Mouse (Mus musculus) CD4-positive, CD25-positive, alpha-beta regulatory T cell, adult 4 months (primary cell): ENCODE data around the gene Pold3. TPM values are rescaled to one million over a fixed set of nuclear protein-coding genes. Genes with fewer than 3 reads are reported as not detected.
"Not testable (repeated sequence)": the region's sequence is repeated elsewhere in the genome, so short reads cannot be mapped to it uniquely, and the experiment has no call there.

Experiments used
- ATAC-seq: one replicate; pipeline ENCODE4 v1.8.0; 2017
- polyA plus RNA-seq, 2 experiments: library from polyadenylated mRNA; unstranded; fragments of 100-300 nt; shearing (Covaris generic); gene quantifications; one replicate each; pipeline ENCODE4 v1.2.1; 2017

The Pold3 gene
- polyA plus RNA-seq, 2 experiments from 2014 or later, result 37.3 to 46.3 TPM

DNA sequence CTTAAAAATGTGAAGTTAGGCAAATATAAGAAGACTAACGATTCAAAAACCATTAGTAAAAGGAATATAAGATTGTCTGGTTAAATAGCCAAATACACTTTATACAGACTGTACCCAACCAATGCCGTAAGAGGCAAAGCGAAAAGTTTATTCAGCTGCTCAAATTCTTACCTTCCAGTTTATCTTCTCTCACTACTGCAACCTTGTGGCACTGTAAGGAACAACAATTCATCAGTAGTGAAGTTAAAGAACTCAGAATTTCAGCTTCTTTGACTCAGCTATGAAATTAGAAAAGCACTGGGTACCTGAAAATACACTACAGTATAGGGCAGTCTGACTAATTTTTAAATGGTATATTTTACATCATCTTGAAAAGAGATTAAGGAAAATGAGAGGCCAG lies 13.0 kb downstream of the Pold3 start:
- no peak for ATAC-seq

DNA sequence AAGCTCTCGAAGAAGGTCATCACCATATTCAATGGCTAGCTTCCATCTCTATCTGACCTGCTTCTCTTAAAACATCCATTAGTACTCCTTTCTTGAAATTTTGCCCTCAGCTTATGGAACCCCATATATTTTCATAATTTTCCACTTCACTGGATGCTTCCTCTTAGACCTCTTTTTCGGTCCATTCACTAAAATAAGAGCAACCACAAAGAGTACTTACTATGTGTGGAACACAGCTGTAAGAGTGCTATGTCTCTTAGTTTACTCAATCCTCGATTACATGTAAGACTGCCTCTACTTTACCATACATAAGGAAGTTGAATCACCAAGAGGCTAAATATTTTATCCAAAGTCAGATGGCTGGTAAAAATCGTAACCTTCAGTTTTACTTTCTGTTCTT lies 16.7 kb downstream of the Pold3 start:
- no peak for ATAC-seq

DNA sequence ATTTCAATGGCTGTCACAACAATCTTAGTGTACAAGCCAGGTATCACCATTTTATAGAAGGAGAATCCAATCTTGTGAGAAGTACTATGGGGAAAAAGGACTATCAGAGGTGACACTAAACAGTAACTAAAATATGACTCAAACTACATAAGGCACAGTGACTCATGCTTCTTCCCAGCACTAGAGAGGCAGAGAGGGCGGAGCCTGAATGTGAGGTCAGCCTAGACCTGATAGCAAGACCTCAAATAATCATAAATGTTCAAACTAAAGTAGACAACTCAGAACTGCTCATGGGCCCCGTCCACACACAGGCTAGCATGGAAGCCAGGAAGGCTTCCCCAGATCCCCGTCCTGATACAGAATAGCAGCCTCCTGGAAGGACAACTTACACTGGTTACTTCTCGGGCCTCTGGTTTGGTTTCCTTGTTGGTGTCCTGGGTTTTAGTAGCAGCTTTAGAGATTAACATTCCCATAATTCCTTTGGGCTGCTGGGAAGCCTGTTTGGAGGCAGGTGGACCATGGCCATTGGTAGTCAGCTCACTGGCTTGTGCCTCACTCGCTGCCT lies 21.3 kb downstream of the Pold3 start:
- no peak for ATAC-seq

DNA sequence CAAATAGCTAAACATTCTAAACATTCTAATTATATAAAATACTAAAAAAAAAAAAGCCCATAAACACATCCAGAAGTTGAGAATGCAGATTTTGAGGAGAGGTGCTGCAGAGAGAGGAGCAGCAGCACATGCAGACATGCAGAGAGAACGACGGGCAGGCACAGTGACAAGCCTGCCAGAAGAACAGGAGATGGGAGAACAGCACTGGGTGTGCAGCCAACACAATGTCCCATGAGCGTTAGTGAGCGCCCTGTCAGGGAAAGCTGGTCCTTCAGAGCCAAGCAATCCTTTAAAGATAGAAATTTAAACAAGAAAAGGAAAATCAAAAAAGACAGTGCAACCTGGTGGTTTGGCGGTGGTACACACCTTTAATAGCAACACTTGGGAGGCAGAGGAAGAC lies 34.5 kb downstream of the Pold3 start:
- no peak for ATAC-seq

DNA sequence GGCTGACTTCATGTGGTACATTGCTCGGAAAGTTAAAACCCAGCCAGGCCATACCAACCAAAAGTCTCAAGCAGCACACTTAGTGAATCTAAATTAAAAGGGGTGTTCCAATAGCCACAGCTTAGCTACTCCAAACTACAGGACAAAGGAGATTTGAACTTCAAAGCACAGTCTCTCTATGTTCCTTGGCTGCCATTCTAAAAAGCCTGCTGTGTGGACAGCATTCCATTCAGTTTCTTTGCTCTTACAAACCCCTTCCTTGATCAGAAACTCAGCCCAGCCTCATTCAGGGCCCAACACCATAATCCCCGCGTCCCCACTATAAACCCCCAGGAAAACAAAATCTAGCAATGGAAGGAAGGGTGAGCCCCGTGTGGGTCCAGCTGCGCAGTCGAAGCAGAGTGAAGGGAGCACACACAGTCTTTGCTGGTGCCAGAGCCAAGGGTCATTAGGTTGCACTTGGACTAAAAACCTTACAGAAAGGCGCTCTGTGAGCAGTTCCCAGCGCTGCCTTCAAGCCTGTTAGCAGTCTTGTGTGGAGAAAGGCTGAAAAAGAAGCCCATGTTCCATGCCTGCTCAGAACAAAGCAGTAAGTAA lies 35.1 kb downstream of the Pold3 start:
- ATAC-seq, result no peak

DNA sequence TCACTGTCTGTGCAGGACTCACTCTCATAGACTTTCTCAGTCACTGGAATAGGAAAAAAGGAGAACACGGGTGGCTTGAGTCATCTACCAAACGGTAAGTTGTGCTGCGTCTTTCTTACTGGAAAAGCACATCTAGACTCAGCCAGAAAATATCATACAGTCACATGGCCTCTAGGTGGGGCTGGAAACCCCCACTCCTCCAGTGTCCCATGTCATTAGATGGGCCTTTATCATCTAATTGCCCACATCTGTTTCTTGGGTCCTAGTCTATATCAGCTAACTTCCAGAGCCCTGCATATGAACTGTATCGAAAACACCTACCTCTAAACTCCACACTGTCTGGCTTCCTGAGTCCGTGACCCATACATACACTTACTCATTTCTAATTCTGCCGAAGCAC lies 37.6 kb downstream of the Pold3 start:
- ATAC-seq, result no peak

DNA sequence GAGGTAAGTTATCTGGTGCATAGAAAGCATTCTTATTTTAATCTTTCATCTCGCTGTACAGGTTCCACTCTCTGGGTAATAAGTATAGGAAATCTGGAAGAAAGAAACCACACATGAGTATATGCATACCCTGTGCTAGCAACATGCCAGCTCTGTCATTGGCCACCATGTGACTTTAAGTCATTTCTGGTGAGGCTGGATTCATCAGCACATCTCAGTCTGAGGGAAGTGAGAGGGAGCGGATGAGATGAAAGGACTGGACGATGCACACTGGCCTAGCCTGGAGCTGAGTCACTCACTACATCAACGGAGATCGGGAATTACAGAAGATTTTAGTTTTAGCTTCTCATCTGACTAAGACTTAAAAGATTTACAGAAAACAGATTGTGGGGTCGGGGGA lies 38.5 kb downstream of the Pold3 start:
- ATAC-seq, result no peak

DNA sequence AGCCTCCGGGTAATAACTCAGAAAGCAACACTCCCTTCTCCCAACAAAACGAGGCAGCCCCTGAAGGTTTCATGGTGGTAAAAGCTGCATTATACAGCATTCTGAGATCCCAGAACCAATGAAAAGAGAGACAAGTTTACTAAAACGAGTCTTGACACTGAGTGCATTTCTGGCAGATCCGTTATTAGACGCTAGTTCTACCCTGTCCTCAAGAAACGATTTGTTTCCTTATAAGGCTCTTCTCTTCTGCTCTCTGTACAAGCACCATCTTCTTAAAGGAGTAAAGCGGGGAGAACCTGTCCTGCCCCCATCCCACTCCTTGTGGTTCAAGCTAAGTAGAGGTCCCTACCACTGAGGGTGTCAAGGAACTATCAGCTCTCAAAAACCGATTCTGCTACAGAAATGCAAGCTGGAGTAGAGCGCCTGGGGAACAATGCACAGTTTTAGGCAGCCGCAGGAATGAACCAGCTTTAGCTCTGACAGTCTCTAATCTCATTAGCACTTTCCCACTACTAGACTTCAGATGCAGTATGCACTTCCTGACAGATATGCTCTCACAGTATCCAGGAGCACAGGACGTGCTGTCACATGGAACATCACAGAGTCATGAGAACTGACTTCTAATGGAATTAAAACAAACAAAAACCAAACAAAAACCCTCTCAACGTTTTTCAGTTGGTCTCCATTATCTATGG lies 41.1 kb downstream of the Pold3 start:
- no peak for ATAC-seq

DNA sequence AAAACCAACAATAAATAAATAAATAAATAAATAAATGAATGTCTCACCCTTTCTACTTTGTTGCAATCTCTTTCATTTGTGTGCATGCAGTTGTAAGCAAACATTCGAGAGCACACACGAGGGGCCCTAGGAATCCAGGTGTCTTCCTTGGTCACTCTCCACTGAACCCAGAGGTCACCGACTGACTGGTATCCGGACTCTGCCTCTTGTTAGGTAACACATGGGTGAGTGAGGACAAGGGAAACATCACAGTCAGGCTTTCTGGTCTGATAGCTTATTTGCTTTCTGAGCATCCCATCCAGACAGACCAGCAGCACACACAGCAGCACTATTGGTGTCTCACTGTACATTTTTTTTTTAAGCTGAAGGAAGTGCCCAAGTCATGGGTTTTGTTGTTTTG lies 44.3 kb downstream of the Pold3 start:
- no peak for ATAC-seq

DNA sequence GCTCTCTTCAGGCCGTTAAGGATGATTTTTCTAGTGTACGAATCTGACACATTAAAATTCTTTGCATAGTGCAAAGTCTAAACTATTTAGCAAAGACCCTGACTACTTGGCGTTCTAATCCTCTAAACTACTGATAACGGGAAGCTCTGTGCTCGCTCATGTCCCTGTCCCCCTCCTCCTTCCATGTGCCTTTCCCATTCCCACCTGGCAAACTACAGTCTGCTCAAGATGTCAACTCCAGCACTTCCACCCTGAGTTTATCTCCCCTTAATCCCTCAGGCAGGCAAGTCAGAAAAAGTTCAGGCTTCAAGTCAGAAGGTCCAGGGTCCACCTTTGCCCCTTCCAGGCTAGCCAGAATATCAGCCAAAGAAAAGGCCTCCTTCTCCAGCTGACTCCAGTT lies 45.1 kb downstream of the Pold3 start:
- ATAC-seq, result no peak

DNA sequence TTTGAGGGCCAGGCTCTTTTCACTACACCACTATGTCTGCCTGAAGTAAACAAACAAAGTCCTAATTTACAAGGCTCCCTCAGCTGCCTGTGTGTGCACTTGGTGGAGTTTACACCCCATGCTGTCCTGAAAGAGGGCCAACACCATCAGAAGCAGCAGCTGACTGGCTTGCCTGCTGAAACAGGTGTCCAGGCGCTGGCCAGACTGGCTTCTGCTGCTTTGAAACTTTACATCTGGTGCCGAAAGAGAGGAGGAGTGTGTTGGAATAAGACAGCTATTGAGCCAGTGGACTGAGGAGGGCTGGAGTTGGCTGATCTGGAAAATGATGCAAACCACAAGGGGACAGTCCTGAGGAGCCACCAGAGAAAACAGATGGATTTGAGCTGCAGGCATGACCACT lies 47.4 kb downstream of the Pold3 start:
- ATAC-seq, result no peak

DNA sequence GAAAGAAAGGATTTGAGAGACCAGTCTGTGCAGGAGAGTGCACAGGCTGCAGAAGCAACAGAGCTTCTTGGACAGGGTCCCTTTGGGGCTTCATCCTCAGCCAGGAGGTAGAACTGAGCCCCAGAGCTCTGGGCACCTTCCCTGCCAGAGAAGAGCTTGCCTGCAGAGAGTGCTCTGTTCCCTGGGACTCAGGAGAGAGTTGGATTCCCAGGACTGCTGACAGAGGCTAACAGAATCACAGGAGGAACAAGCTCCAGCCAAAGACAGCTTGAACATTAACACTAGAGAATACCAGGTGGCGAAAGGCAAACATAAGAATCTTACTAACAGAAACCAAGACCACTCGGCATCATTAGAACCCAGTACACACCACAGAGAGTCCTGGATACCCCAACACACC lies 68.4 kb downstream of the Pold3 start:
- ATAC-seq, result not testable (repeated sequence)

DNA sequence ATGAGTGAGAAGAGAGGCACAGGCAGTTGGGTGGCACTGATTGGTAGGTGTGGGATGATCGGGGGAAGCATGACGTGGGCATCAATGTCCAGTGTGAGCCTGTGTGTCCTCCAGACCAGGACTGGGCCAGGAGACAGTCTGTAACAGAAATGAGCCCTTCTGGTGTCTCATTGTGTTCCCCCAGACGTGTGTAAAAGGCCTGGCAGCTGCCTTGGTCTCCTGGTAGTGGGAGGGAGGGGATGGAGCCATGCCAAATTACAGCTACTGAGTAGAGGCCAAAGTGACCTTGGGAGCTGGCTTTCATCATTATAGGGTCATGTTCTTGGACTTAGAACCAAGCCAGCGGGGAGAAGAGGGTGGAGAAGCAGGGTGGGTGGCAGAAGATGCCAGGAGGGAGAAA lies 69.5 kb downstream of the Pold3 start:
- ATAC-seq, result no peak

DNA sequence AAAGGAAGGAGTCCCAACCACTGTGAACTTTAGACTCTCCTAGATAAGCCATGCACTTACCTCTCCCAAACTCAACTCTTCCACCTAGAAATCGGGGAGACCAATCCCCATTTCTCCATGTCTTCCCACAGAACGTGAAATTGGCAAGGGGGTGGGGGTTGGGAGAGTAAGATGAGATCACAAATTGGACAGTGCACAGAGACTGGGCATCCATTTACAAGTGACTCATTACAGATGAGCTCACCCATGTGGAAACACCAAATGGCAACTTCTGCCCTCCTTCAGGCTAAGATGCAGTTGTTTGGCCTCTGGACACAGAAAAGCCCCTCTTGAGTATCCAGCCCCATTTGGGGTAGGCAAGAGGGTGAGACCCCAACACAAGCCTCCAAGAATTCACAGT lies 74.9 kb downstream of the Pold3 start:
- no peak for ATAC-seq

DNA sequence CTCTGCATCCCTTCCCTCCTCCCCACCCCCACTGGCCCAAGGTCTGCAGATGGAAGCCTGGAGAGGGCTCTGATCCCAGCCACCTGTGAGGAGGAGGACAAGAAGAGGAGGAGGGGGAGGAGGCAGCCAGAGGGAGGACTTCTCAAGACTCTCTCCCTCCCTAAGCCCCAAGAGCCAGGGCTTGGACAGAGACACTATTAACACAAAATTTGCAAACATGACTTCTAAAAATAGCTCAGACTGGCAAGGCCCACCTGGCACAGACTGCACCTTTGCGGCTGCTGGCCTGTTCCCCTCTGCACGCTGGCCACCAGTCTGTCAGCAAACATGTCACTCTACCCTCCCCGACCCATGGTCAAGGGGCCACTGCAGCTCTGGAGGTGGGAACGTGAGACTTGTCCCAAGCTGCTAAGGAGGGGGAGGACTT lies 77.7 kb downstream of the Pold3 start:
- ATAC-seq, result no peak

DNA sequence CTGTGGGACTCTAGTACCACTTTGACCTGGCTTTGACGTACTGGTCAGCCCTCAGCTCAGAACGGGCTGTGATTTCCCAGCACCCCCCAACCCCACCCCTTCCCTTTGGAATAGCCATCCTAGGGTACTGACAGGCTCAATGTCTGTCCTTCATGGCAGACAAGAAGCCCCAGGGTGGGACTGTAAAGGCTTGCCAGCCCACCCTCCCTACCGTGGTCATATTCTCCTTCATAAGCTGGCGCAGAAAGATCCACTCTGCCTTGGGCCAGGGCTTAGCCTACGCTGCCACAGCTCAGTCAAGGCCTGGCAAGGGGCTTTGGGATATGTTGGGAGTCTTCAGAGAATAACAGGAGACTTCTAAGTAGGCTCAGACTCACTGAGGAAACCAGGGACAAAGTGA lies 78.3 kb downstream of the Pold3 start:
- ATAC-seq, result no peak

DNA sequence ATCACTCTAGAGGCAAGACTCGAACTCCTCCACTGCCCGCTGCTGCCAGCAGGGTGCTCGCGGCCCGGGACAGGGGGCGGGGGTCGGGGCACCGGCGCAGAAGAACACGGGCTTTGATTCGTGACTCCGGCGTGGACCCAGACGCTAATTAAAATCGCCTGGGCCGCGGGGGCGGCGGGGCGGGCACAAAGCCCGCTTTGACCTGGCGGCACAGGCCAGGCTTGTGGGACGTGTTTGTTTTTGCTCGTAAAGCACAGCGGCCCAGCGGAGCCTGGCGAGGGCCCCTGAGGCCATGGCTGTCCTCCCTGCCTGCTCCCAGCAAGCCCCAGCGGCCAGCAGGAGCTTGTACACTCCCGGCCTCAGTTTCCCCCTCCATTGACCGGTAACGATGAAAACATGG lies 79.2 kb downstream of the Pold3 start:
- no peak for ATAC-seq

DNA sequence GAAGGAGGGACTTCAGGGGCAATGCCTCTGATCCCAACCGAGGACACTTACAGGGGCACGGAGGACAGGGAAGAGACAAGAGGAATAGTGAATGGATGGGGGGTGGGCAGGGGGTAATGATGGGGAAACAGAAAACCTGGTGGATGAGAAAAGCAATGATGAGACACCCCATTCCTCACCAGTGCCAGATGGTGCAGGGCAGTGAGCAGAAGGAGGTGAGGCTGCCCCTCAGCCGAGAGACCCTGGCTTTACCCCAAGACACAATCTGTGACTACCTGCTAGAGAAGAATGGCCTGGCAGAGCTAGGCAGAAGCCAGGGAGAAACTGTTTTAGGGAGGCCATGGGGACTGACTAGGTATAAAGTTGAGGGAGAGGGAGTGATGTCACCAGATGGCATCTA lies 84.9 kb downstream of the Pold3 start:
- no peak for ATAC-seq

DNA sequence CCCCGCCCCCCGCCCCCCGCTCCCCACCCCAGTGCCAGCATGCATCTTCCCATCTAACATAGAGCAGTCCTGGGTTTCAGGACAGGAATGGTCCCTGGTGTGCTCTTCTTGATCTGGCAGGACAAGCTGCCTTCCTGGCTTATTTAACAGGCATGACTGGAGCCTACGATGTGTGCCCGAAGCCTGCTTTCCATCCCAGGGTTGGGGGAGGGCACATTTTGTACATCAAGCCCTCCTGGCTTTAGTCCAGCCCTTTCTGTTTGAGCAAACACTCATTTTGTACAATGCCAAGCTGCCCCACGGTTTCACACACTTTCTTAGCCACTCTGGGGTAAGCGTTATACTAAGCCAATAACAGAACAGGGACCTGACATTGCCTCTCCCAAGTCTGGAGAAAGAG lies 85.3 kb downstream of the Pold3 start:
- no peak for ATAC-seq

DNA sequence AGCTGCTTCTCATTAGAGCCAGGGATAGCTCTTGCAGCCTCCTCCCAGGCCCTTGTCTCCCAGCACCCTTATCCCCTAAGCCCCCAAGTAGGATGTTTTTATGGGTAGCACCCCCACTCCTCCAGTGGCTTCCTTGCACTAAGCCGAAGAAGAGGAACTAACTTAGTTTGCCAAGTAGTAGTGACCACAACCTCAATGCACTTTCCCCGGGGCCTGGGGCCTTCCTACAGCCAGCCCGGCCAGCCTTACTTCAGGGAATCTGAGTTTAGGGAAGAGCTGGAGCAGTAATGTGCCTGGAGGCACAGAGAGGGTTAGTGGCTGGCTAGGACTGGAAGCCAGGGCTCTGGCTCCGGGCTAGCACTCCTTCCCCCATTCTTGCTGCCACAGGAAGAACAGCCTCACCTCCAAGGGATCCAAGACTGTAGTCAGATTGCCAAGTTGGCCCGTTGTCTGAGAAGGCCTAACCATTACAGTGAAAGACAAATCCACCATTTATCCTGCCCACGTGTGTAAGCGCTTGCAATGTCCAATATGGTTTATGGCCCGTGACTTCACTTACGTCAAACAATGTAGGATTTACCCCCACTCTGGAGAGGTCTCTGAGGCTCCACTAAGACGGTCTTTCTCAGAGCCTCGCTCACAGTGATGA lies 86.4 kb downstream of the Pold3 start:
- no peak for ATAC-seq

DNA sequence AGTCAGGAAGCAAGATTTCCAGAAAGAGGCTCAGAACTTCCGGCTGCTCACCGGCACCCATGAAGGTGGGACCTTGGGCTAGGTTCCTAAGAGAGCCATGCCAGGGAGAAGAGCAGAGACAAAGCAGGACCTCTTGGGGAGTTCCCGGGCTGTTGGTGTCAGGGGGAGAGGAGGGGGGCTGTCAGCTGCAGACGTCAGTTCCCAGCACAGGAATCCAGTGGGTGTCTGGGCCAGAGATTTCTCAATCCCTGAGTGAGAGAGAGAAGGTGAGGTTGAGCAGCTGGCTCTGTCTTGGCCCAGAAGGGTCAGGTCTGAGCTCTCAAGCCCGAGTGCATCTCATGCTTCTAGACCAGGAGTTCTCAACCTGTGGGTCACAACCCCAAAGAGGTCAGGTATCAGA lies 87.7 kb downstream of the Pold3 start:
- no peak for ATAC-seq
